Comparison of ENCODE assay signal across 23 mouse cellular contexts in the genomic region with DNA sequence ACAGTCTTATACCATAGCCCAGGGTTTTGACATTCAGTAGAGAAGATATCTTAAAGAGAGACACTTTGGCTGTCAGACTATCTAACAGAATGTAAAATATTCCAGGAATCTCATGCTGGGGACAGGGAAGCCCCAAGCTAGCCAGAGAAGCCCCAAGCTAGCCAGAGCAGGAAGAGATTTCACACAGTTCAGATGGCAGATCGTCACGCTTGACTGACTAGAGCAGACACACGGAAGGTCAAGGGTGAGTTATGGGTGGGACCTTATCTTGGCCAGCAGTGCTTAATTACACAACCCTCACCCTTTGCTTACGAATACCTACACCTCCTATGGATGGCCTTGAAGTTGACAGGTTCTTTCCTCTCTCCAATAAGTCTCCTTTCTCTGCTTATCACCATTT. TPM values are rescaled to one million over a fixed set of nuclear protein-coding genes. Genes with fewer than 3 reads are reported as not detected.
DNase-seq lines count a peak whose midpoint lies in the region; ATAC-seq and TF ChIP-seq lines count a peak whose summit lies in the region.
"Had no signal": no experiment of that assay in that cellular context is flagged by ENCODE, and none has a peak within 500 bp of the region (broad histone marks: within the 10 kb centered on the region; RNA-seq: fewer than 3 reads in every experiment).

No protein-coding gene starts in this region.

- H3K4me2 ChIP-seq in CH12.LX (ENCODE audit: insufficient read depth, low read depth, poor library complexity, severe bottlenecking): no peak overlapping the region
- no peak overlapping the region for H3K4me2 ChIP-seq in midbrain, embryonic 14.5 days (ENCODE audit: low read length)
- H3K4me2 ChIP-seq: forebrain, embryonic 13.5 days; liver, embryonic 13.5 days; lung, embryonic 14.5 days; midbrain, embryonic 13.5 days; neural tube, embryonic 13.5 days had no signal

- no peaks in the 10 kb centered on the region for H3K27me3 ChIP-seq in heart, embryonic 10.5 days (ENCODE audit: insufficient read depth, poor library complexity, severe bottlenecking)
- no peaks in the 10 kb centered on the region for H3K27me3 ChIP-seq in CH12.LX (replicated peaks)
- no peaks in the 10 kb centered on the region for H3K27me3 ChIP-seq in midbrain, embryonic 14.5 days (ENCODE audit: control insufficient read depth, insufficient read depth, low read length)
- H3K27me3 ChIP-seq: forebrain, embryonic 13.5 days; liver, embryonic 13.5 days; midbrain, embryonic 13.5 days; neural tube, embryonic 13.5 days had no signal

- no peaks in the 10 kb centered on the region for H3K36me3 ChIP-seq in heart, embryonic 10.5 days
- no peaks in the 10 kb centered on the region for H3K36me3 ChIP-seq in CH12.LX (replicated peaks in 1 of 2; ENCODE audit: control insufficient read depth in 1 of 2, insufficient read depth in 1 of 2, low read length in 1 of 2)
- H3K36me3 ChIP-seq in midbrain, embryonic 14.5 days (ENCODE audit: control insufficient read depth, insufficient read depth, low read length): no peaks in the 10 kb centered on the region
- H3K36me3 ChIP-seq: hindbrain, embryonic 10.5 days; liver, embryonic 13.5 days; midbrain, embryonic 13.5 days; neural tube, embryonic 13.5 days had no signal

- H3K4me3 ChIP-seq in heart, embryonic 10.5 days: 0 out of 2 replicates have a peak overlapping the region, but pooled peaks have one; percentile 1
- no peak overlapping the region for H3K4me3 ChIP-seq in CH12.LX (replicated peaks in 1 of 3; ENCODE audit: low read depth in 2 of 3, low read length in 2 of 3, poor library complexity in 1 of 3)
- H3K4me3 ChIP-seq in midbrain, embryonic 14.5 days (replicated peaks; ENCODE audit: low read depth, low read length): no peak overlapping the region
- H3K4me3 ChIP-seq: forebrain, embryonic 13.5 days; heart, adult 2 months; hindbrain, embryonic 10.5 days; liver, embryonic 13.5 days; midbrain, embryonic 13.5 days; neural tube, embryonic 13.5 days had no signal

- TF ChIP-seq CTCF in CH12.LX (conservative IDR thresholded peaks at IDR 0.05 in 1 of 2, IDR thresholded peaks at IDR 0.05 in 1 of 2; ENCODE audit: low read depth in 2 of 2, low read length in 2 of 2): no peak

- in situ Hi-C loops in CH12.LX (cut with MboI; ENCODE audit: low pct_ligation_motif_present, low pct_unique_long_range_greater_than_20kb, low sequenced_read_pairs): no loop called here

- TF ChIP-seq EP300 in CH12.LX (IDR thresholded peaks at IDR 0.05; ENCODE audit: low read length): no peak

- no peak for TF ChIP-seq POLR2A in CH12.LX (IDR thresholded peaks at IDR 0.05; ENCODE audit: low read depth, low read length)

- no peak for DNase-seq in heart, embryonic 10.5 days (ENCODE audit: low spot score)
- no peak for DNase-seq in heart, adult 11 months
- DNase-seq in CH12.LX (ENCODE audit: extremely low read depth): peak; percentile 14
- peak; percentile 5 for DNase-seq in embryo, embryonic 9.5 days (ENCODE audit: extremely low spot score)
- peak; percentile 19 for DNase-seq in retina, postnatal 1 day
- DNase-seq in midbrain, embryonic 14.5 days: no peak
- DNase-seq in layer of hippocampus, postnatal 36 days: no peak
- no peak for DNase-seq in right cerebral cortex, postnatal 4 days
- DNase-seq: adrenal gland, adult 8-10 months; cerebellum, adult 9-11 months; gastrocnemius, postnatal 10 days; heart, adult 2 months; liver, embryonic 13.5 days; lung, embryonic 14.5 days; right cerebral cortex, postnatal 14 days had no signal

- H3K79me2 ChIP-seq in CH12.LX (replicated peaks; ENCODE audit: control insufficient read depth, extremely low read depth, insufficient read depth, poor library complexity, severe bottlenecking): no peaks in the 10 kb centered on the region

- H3K4me1 ChIP-seq in heart, embryonic 10.5 days: peaks cover 23% of the 10 kb centered on the region
- H3K4me1 ChIP-seq in CH12.LX (ENCODE audit: control insufficient read depth in 1 of 2, insufficient read depth in 2 of 2): peaks cover 0 to 12% of the 10 kb centered on the region in 2 experiments; a peak in 2 of 4 replicates
- no peaks in the 10 kb centered on the region for H3K4me1 ChIP-seq in midbrain, embryonic 14.5 days (ENCODE audit: control insufficient read depth, insufficient read depth, low read length)
- H3K4me1 ChIP-seq: hindbrain, embryonic 10.5 days; midbrain, embryonic 13.5 days; neural tube, embryonic 13.5 days had no signal

- WGBS in heart, embryonic 10.5 days: 23% methylated on average over 4 of the region's 4 CpGs
- WGBS in midbrain, embryonic 14.5 days: 62% methylated on average over 4 of the region's 4 CpGs

- no peak overlapping the region for H3K9ac ChIP-seq in CH12.LX (ENCODE audit: insufficient read depth, low read depth)
- H3K9ac ChIP-seq in midbrain, embryonic 14.5 days (replicated peaks; ENCODE audit: low read length): no peak overlapping the region
- H3K9ac ChIP-seq: forebrain, embryonic 13.5 days; liver, embryonic 13.5 days; lung, embryonic 14.5 days; midbrain, embryonic 13.5 days; neural tube, embryonic 13.5 days had no signal

- H3K27ac ChIP-seq in heart, embryonic 10.5 days: no peak overlapping the region
- H3K27ac ChIP-seq in CH12.LX (ENCODE audit: insufficient read depth, low read depth): no peak overlapping the region
- H3K27ac ChIP-seq in midbrain, embryonic 14.5 days (replicated peaks; ENCODE audit: low read depth, low read length): no peak overlapping the region
- H3K27ac ChIP-seq: forebrain, embryonic 13.5 days; heart, adult 2 months; hindbrain, embryonic 10.5 days; kidney, postnatal 0 days; liver, embryonic 13.5 days; midbrain, embryonic 13.5 days; neural tube, embryonic 13.5 days had no signal

- H3K9me3 ChIP-seq in heart, embryonic 10.5 days: no peaks in the 10 kb centered on the region
- H3K9me3 ChIP-seq in CH12.LX (replicated peaks; ENCODE audit: low read length): no peaks in the 10 kb centered on the region
- no peaks in the 10 kb centered on the region for H3K9me3 ChIP-seq in midbrain, embryonic 14.5 days (ENCODE audit: control insufficient read depth, low read length)
- H3K9me3 ChIP-seq: forebrain, embryonic 13.5 days; hindbrain, embryonic 10.5 days; liver, embryonic 13.5 days; midbrain, embryonic 13.5 days; neural tube, embryonic 13.5 days had no signal

- TF ChIP-seq RAD21 in CH12.LX (IDR thresholded peaks at IDR 0.05; ENCODE audit: low read depth, low read length): no peak

- ATAC-seq in midbrain, embryonic 14.5 days (ENCODE audit: low FRiP score, low TSS enrichment): no peak
- ATAC-seq: forebrain, embryonic 13.5 days; midbrain, embryonic 13.5 days had no signal

- dilution Hi-C loops in CH12.LX (cut with MboI; ENCODE audit: extremely low pct_ligation_motif_present, extremely low pct_unique_long_range_greater_than_20kb, low sequenced_read_pairs): no loop called here

TF ChIP-seq in CH12.LX, 34 proteins besides CTCF, POLR2A, EP300 and RAD21:
- no peak for TF ChIP-seq ZKSCAN1 (IDR thresholded peaks at IDR 0.05; ENCODE audit: borderline replicate concordance, low read depth, low read length)
- TF ChIP-seq IRF4 (IDR thresholded peaks at IDR 0.05; ENCODE audit: low read depth, low read length): no peak
- TF ChIP-seq MYC (IDR thresholded peaks at IDR 0.05; ENCODE audit: low read depth, low read length): no peak
- TF ChIP-seq TCF12 (IDR thresholded peaks at IDR 0.05; ENCODE audit: low read depth, low read length): no peak
- TF ChIP-seq MAX (IDR thresholded peaks at IDR 0.05; ENCODE audit: low read length): no peak
- TF ChIP-seq UBTF (IDR thresholded peaks at IDR 0.05; ENCODE audit: low read depth, low read length): no peak
- TF ChIP-seq MXI1 (IDR thresholded peaks at IDR 0.05; ENCODE audit: low read depth, low read length): no peak
- no peak for TF ChIP-seq MAZ (IDR thresholded peaks at IDR 0.05; ENCODE audit: low read depth, low read length)
- TF ChIP-seq RCOR1 (conservative IDR thresholded peaks at IDR 0.05; ENCODE audit: low read depth, low read length): no peak
TF ChIP-seq in CH12.LX: peak in this region for 0.

RNA-seq across cellular contexts. Expression of a gene that starts 12.1 kb away (rescaled TPM):
- polyA plus RNA-seq in heart, embryonic 10.5 days (2016; fragmentation: Nextera tagmentation; extraction: Ambion mirVana): 0.05 TPM in 1 of 2 replicates, not detected in the other
- total RNA-seq in CH12.LX (2012; rRNA removed) (not detected in 2 replicates), CH12.LX (2014; rRNA removed) (not detected in 2 replicates)
- polyA plus RNA-seq in CH12.LX (2012; ENCODE audit: insufficient read length, low read depth): not detected in 2 replicates
- not detected in 2 replicates for polyA plus RNA-seq in midbrain, embryonic 14.5 days (2014; fragmentation: Nextera tagmentation; extraction: Ambion mirVana)
- total RNA-seq in layer of hippocampus, postnatal 36 days (2021): under 1 TPM; 0.15 TPM
- total RNA-seq: adrenal gland, adult 8-10 months; gastrocnemius, postnatal 10 days; heart, adult 2 months; megakaryocyte progenitor cell, adult 5-6 weeks had no signal
- polyA plus RNA-seq: frontal cortex, adult 2 months; heart, embryonic 16.5 days; hindbrain, embryonic 10.5 days; kidney, postnatal 0 days; liver, embryonic 13.5 days; midbrain, embryonic 13.5 days had no signal

Comparison
In these comparisons a context has a peak if more than half of its experiments do, and no peak if none do; other contexts are left out.
1. DNase-seq: peak in CH12.LX (single experiment), embryo, embryonic 9.5 days (single experiment) and retina, postnatal 1 day (single experiment); none in heart, embryonic 10.5 days (single experiment), heart, adult 11 months (single experiment), midbrain, embryonic 14.5 days (single experiment), layer of hippocampus, postnatal 36 days (0 of 2) and right cerebral cortex, postnatal 4 days (single experiment).